ENCODE assay signal across 26 mouse cellular contexts in the genomic region with DNA sequence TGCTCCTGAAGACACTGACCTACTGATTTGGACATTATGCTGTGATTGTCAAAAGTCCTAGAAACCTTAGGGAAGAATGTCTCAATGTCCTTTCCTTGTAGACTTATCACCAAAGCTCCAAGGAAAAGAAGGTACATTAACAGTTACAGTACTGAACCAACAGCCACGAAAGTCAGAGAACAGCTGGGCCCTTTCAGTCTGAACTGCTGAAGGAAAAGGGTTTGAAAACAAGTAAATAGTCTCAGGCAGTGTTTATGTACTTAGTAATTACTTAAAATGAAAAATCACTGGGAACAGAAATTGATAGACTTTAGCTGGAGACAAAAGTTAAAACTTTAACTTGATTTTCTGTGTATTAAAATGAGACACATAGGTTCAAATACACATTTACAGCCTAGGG. TPM values are rescaled to one million over a fixed set of nuclear protein-coding genes. Genes with fewer than 3 reads are reported as not detected.
DNase-seq lines count a peak whose midpoint lies in the region; ATAC-seq and TF ChIP-seq lines count a peak whose summit lies in the region.
"Had no signal": no experiment of that assay in that cellular context is flagged by ENCODE, and none has a peak within 500 bp of the region (broad histone marks: within the 10 kb centered on the region; RNA-seq: fewer than 3 reads in every experiment).

No protein-coding gene starts in this region.

- H3K4me3 ChIP-seq in kidney, postnatal 0 days (replicated peaks; ENCODE audit: low read depth, low read length), result no peak overlapping the region
- H3K4me3 ChIP-seq in lung, embryonic 14.5 days (ENCODE audit: low read depth, low read length), result no peak overlapping the region
- H3K4me3 ChIP-seq in intestine, embryonic 15.5 days (replicated peaks), result no peak overlapping the region
- H3K4me3 ChIP-seq in stomach, embryonic 15.5 days (replicated peaks), result no peak overlapping the region
- H3K4me3 ChIP-seq: embryonic facial prominence, embryonic 12.5 days; embryonic facial prominence, embryonic 15.5 days; gastrocnemius, adult 2 months; hindbrain, embryonic 12.5 days; hindbrain, embryonic 15.5 days had no signal

- TF ChIP-seq CTCF in kidney, postnatal 0 days (IDR thresholded peaks at IDR 0.05; ENCODE audit: low read depth), result no peak
- TF ChIP-seq CTCF in lung, embryonic 14.5 days (IDR thresholded peaks at IDR 0.05; ENCODE audit: low read depth), result no peak

- DNase-seq in kidney, postnatal 0 days (ENCODE audit: low spot score), result peak; percentile 73
- no peak for DNase-seq in kidney, postnatal 36 days
- peak; percentile 60 for DNase-seq in lung, embryonic 14.5 days
- no peak for DNase-seq in lung, postnatal 14 days
- no peak for DNase-seq in embryo, embryonic 10.5 days (ENCODE audit: low spot score)
- DNase-seq: adrenal gland, adult 2 months; adrenal gland, postnatal 25 days; B cell, adult 2 months; cerebellum, adult 11-12 months; cerebellum, adult 8-10 months; cerebellum, postnatal 14 days; forebrain, postnatal 0 days; gastrocnemius, adult 2 months; gastrocnemius, postnatal 14 days had no signal

- no peaks in the 10 kb centered on the region for H3K36me3 ChIP-seq in kidney, postnatal 0 days (ENCODE audit: insufficient read depth, low read length)
- H3K36me3 ChIP-seq in lung, embryonic 14.5 days (ENCODE audit: insufficient read depth), result no peaks in the 10 kb centered on the region
- H3K36me3 ChIP-seq in intestine, embryonic 15.5 days, result no peaks in the 10 kb centered on the region
- no peaks in the 10 kb centered on the region for H3K36me3 ChIP-seq in stomach, embryonic 15.5 days
- H3K36me3 ChIP-seq: embryonic facial prominence, embryonic 12.5 days; embryonic facial prominence, embryonic 15.5 days; G1E; hindbrain, embryonic 12.5 days; hindbrain, embryonic 15.5 days had no signal

- ATAC-seq in kidney, postnatal 0 days (replicated peaks; ENCODE audit: low FRiP score, low read depth), result no peak
- no peak for ATAC-seq in lung, embryonic 14.5 days (ENCODE audit: insufficient read depth)
- ATAC-seq in intestine, embryonic 15.5 days, result no peak
- no peak for ATAC-seq in stomach, embryonic 15.5 days (ENCODE audit: insufficient read depth, low FRiP score, low read depth)
- ATAC-seq: forebrain, embryonic 14.5 days; forebrain, postnatal 0 days had no signal

- H3K9me3 ChIP-seq in kidney, postnatal 0 days (replicated peaks; ENCODE audit: low read length), result no peaks in the 10 kb centered on the region
- no peaks in the 10 kb centered on the region for H3K9me3 ChIP-seq in lung, embryonic 14.5 days (ENCODE audit: low read depth, low read length)
- no peaks in the 10 kb centered on the region for H3K9me3 ChIP-seq in intestine, embryonic 15.5 days
- H3K9me3 ChIP-seq in stomach, embryonic 15.5 days, result no peaks in the 10 kb centered on the region
- H3K9me3 ChIP-seq: embryonic facial prominence, embryonic 12.5 days; embryonic facial prominence, embryonic 15.5 days; hindbrain, embryonic 12.5 days; hindbrain, embryonic 15.5 days had no signal

- H3K27me3 ChIP-seq in kidney, postnatal 0 days (ENCODE audit: insufficient read depth, low read length), result no peaks in the 10 kb centered on the region
- H3K27me3 ChIP-seq in lung, embryonic 14.5 days (ENCODE audit: insufficient read depth, low read length), result no peaks in the 10 kb centered on the region
- no peaks in the 10 kb centered on the region for H3K27me3 ChIP-seq in intestine, embryonic 15.5 days (replicated peaks)
- H3K27me3 ChIP-seq in stomach, embryonic 15.5 days (replicated peaks), result no peaks in the 10 kb centered on the region
- H3K27me3 ChIP-seq: CH12.LX; embryonic facial prominence, embryonic 12.5 days; embryonic facial prominence, embryonic 15.5 days; hindbrain, embryonic 12.5 days; hindbrain, embryonic 15.5 days had no signal

- WGBS in kidney, postnatal 0 days, result 50% methylated on average over 1 of the region's 1 CpGs
- WGBS in lung, embryonic 14.5 days, result 44% methylated on average over 1 of the region's 1 CpGs
- 45% methylated on average over 1 of the region's 1 CpGs for WGBS in intestine, embryonic 15.5 days
- 26% methylated on average over 1 of the region's 1 CpGs for WGBS in stomach, embryonic 15.5 days

- no peaks in the 10 kb centered on the region for H3K4me1 ChIP-seq in kidney, postnatal 0 days (replicated peaks; ENCODE audit: insufficient read depth, low read length)
- peaks cover 3% of the 10 kb centered on the region; the same call in 1 of the 2 replicates for H3K4me1 ChIP-seq in lung, embryonic 14.5 days (ENCODE audit: insufficient read depth)
- H3K4me1 ChIP-seq in intestine, embryonic 15.5 days (replicated peaks), result no peaks in the 10 kb centered on the region
- peaks cover 2% of the 10 kb centered on the region for H3K4me1 ChIP-seq in stomach, embryonic 15.5 days
- H3K4me1 ChIP-seq: embryonic facial prominence, embryonic 12.5 days; embryonic facial prominence, embryonic 15.5 days; hindbrain, embryonic 12.5 days; hindbrain, embryonic 15.5 days had no signal

- H3K9ac ChIP-seq in kidney, postnatal 0 days (ENCODE audit: low read depth, low read length), result no peak overlapping the region
- no peak overlapping the region for H3K9ac ChIP-seq in lung, embryonic 14.5 days
- H3K9ac ChIP-seq in intestine, embryonic 15.5 days, result no peak overlapping the region
- no peak overlapping the region for H3K9ac ChIP-seq in stomach, embryonic 15.5 days
- H3K9ac ChIP-seq: embryonic facial prominence, embryonic 12.5 days; embryonic facial prominence, embryonic 15.5 days; forebrain, postnatal 0 days; hindbrain, embryonic 12.5 days; hindbrain, embryonic 15.5 days had no signal

- H3K27ac ChIP-seq in kidney, postnatal 0 days, result no peak overlapping the region
- H3K27ac ChIP-seq in lung, embryonic 14.5 days (ENCODE audit: low read depth), result no peak overlapping the region
- 0 out of 2 replicates have a peak overlapping the region, but pooled peaks have one; percentile 22 for H3K27ac ChIP-seq in intestine, embryonic 15.5 days
- peak overlapping the region; percentile 71 for H3K27ac ChIP-seq in stomach, embryonic 15.5 days
- H3K27ac ChIP-seq: embryonic facial prominence, embryonic 12.5 days; embryonic facial prominence, embryonic 15.5 days; gastrocnemius, adult 2 months; hindbrain, embryonic 12.5 days; hindbrain, embryonic 15.5 days had no signal

- no peak overlapping the region for H3K4me2 ChIP-seq in kidney, postnatal 0 days (ENCODE audit: low read length)
- no peak overlapping the region for H3K4me2 ChIP-seq in lung, embryonic 14.5 days
- H3K4me2 ChIP-seq in intestine, embryonic 15.5 days (replicated peaks), result no peak overlapping the region
- no peak overlapping the region for H3K4me2 ChIP-seq in stomach, embryonic 15.5 days
- H3K4me2 ChIP-seq: embryonic facial prominence, embryonic 12.5 days; embryonic facial prominence, embryonic 15.5 days; heart, embryonic 11.5 days; hindbrain, embryonic 12.5 days; hindbrain, embryonic 15.5 days had no signal

RNA-seq across cellular contexts. Expression of a gene that starts 27.6 kb away (rescaled TPM):
- polyA plus RNA-seq in kidney, postnatal 0 days (2015; fragmentation: Nextera tagmentation; extraction: Ambion mirVana), result 0.32 and 0.62 TPM in 2 replicates
- polyA plus RNA-seq in lung, embryonic 14.5 days (2014; fragmentation: Nextera tagmentation; extraction: Ambion mirVana), result not detected in 2 replicates
- polyA plus RNA-seq in intestine, embryonic 15.5 days (2015; fragmentation: Nextera tagmentation; extraction: Ambion mirVana), result 0.20 and 0.31 TPM in 2 replicates
- 0.53 and 0.62 TPM in 2 replicates for polyA plus RNA-seq in stomach, embryonic 15.5 days (2015; fragmentation: Nextera tagmentation; extraction: Ambion mirVana)
- polyA plus RNA-seq: forebrain, embryonic 14.5 days; G1E; heart, embryonic 11.5 days; heart, embryonic 14.5 days; heart, postnatal 0 days had no signal

Comparison
In these comparisons a context has a peak if more than half of its experiments do, and no peak if none do; other contexts are left out.
1. DNase-seq: peak in kidney, postnatal 0 days (single experiment) and lung, embryonic 14.5 days (single experiment); none in kidney, postnatal 36 days (0 of 2), lung, postnatal 14 days (single experiment) and embryo, embryonic 10.5 days (single experiment).
2. H3K27ac ChIP-seq: peak in intestine, embryonic 15.5 days (single experiment) and stomach, embryonic 15.5 days (single experiment); none in kidney, postnatal 0 days (single experiment) and lung, embryonic 14.5 days (single experiment).